Mouse (Mus musculus) heart, adult 2 months (tissue): ENCODE measurements around the gene Filip1l. TPM values are rescaled to one million over a fixed set of nuclear protein-coding genes. Genes with fewer than 3 reads are reported as not detected.

Source experiments
- DNase-seq, 2 experiments: peaks; one replicate each; pipeline ENCODE4 v3.0.0; 2021
- H3K27ac ChIP-seq: fragments of 200-600 bp; 2 replicates; pipeline ENCODE4 v1.8.1; 2022
- H3K27me3 ChIP-seq: fragments of 200-500 bp; 2 replicates; pipeline ENCODE4 v1.6.1; 2012; ENCODE audit warnings: mild to moderate bottlenecking, low read length, inconsistent platforms, mixed read lengths; ENCODE audit not compliant: control insufficient read depth, insufficient read depth
- H3K36me3 ChIP-seq: fragments of 200-500 bp; 2 replicates; pipeline ENCODE4 v1.6.1; 2012; ENCODE audit warnings: low read length, inconsistent platforms; ENCODE audit not compliant: control insufficient read depth, insufficient read depth
- H3K4me1 ChIP-seq: fragments of 200-500 bp; 2 replicates; pipeline ENCODE4 v1.6.1; 2011; ENCODE audit warnings: low read length; ENCODE audit not compliant: control insufficient read depth, insufficient read depth
- H3K4me3 ChIP-seq: fragments of 200-600 bp; 2 replicates; pipeline ENCODE4 v1.8.1; 2022
- H3K79me2 ChIP-seq: fragments of 200-500 bp; replicated peaks from 2 replicates; pipeline ENCODE4 v1.6.1; 2012; ENCODE audit warnings: mild to moderate bottlenecking, inconsistent platforms, low read length, moderate library complexity, mixed read lengths; ENCODE audit not compliant: control insufficient read depth, insufficient read depth
- H3K9ac ChIP-seq: fragments of 200-500 bp; 2 replicates; pipeline ENCODE4 v1.6.1; 2012; ENCODE audit warnings: low read depth, mild to moderate bottlenecking, control low read depth, inconsistent platforms, low read length, mixed read lengths
- CTCF ChIP-seq: fragments of 200-600 bp; IDR thresholded peaks from 2 replicates; pipeline ENCODE4 v1.8.1; 2022; ENCODE audit warnings: antibody characterized with exemption, mild to moderate bottlenecking, moderate library complexity
- EP300 ChIP-seq: fragments of 200-500 bp; IDR thresholded peaks from 2 replicates; pipeline ENCODE4 v1.6.1; 2011; ENCODE audit warnings: low read depth, low read length, control low read depth; ENCODE audit not compliant: insufficient read depth
- POLR2A ChIP-seq: fragments of 200-500 bp; IDR thresholded peaks from 2 replicates; pipeline ENCODE4 v1.6.1; 2011; ENCODE audit warnings: mild to moderate bottlenecking, low read depth, low read length, control low read depth; ENCODE audit not compliant: insufficient read depth
- WGBS: fragments of 180-500 bp; shearing (Covaris S2); methylation state at CpG from one replicate; pipeline ENCODE4 v1.1.7; 2018; 5-methylcytosine and 5-hydroxymethylcytosine counted together
- intact Hi-C: fragments of 180-260 bp; cut with DNase I; formaldehyde crosslinking; loops from one replicate; pipeline ENCODE4 v1.15.1; 2025
- polyA plus RNA-seq: library from polyadenylated mRNA; depleted of rRNA; stranded (reverse); fragments of >200 nt; gene quantifications from 2 replicates; pipeline ENCODE4 v1.2.3, GENCODE M21; 2012
- total RNA-seq, 2 experiments: library from RNA; stranded (reverse); gene quantifications; 2 replicates each; pipeline ENCODE4 v1.2.3; 2021

Filip1l gene
- total and polyA plus RNA-seq, 3 experiments, result 9.2 to 36.3 (median 35.0) TPM

- no peak overlapping the region for H3K9ac ChIP-seq
- DNase-seq, result no peak
- intact Hi-C loops, result no loop called here
- 51% methylated on average over 5 of the region's 5 CpGs for WGBS
- H3K4me1 ChIP-seq, result no peaks in the 10 kb centered on the region; the same call in 1 of the 2 replicates
- no peaks in the 10 kb centered on the region for H3K36me3 ChIP-seq
- no peaks in the 10 kb centered on the region for H3K27me3 ChIP-seq
- H3K4me3 ChIP-seq, result no peak overlapping the region
- no peaks in the 10 kb centered on the region for H3K79me2 ChIP-seq
- no peak overlapping the region for H3K27ac ChIP-seq
- TF ChIP-seq EP300, result no peak
- TF ChIP-seq POLR2A, result no peak
- no peak for TF ChIP-seq CTCF
Measured at GRCm38 (mm10) chr16:57340613-57340898, 12.3 kb upstream of the Filip1l start.

- Histone ChIP-seq H3K79me2 (no peaks in the 10 kb centered on the region), H3K9ac (no peak overlapping the region), H3K36me3 (no peaks in the 10 kb centered on the region), H3K4me3 (no peak overlapping the region), H3K27ac (no peak overlapping the region), H3K4me1 (no peaks in the 10 kb centered on the region; the same call in 1 of the 2 replicates), H3K27me3 (no peaks in the 10 kb centered on the region)
- TF ChIP-seq CTCF (no peak), POLR2A (no peak), EP300 (no peak)
- intact Hi-C loops, result loop anchor here (5.0 kb wide), 1 partner anchor 79 kb away; no protein-coding TSS in a partner anchor
- DNase-seq, result no peak
- WGBS, result 85% methylated on average over 3 of the region's 3 CpGs
Measured at GRCm38 (mm10) chr16:57346258-57346657, 6.6 kb upstream of the Filip1l start.

- 62% methylated on average over 3 of the region's 3 CpGs for WGBS
- intact Hi-C loops, result loop anchor here (5.0 kb wide), 1 partner anchor 82 kb away; no protein-coding TSS in a partner anchor
- DNase-seq, result peak; percentile 55 to 71
- Histone ChIP-seq H3K79me2 (no peaks in the 10 kb centered on the region), H3K9ac (no peak overlapping the region), H3K4me3 (no peak overlapping the region), H3K4me1 (no peaks in the 10 kb centered on the region; the same call in 1 of the 2 replicates), H3K27me3 (no peaks in the 10 kb centered on the region), H3K27ac (peak overlapping the region; percentile 43), H3K36me3 (no peaks in the 10 kb centered on the region)
- no peak for TF ChIP-seq CTCF
- no peak for TF ChIP-seq POLR2A
- TF ChIP-seq EP300, result peak; percentile 96
Measured at GRCm38 (mm10) chr16:57349039-57349438, 3.9 kb upstream of the Filip1l start.

GRCm38 (mm10) chr16:57349689-57350088 lies 3.2 kb upstream of the Filip1l start:
- intact Hi-C loops, result loop anchor here (5.0 kb wide), 1 partner anchor 82 kb away; no protein-coding TSS in a partner anchor
- DNase-seq, result no peak

GRCm38 (mm10) chr16:57353166-57353721 lies 351 bp downstream of the Filip1l start:
- Histone ChIP-seq H3K4me3 (peak overlapping the region; percentile 48), H3K36me3 (no peaks in the 10 kb centered on the region; the same call in 1 of the 2 replicates), H3K9ac (peak overlapping the region; percentile 52), H3K27ac (peak overlapping the region; percentile 81), H3K79me2 (no peaks in the 10 kb centered on the region), H3K4me1 (no peaks in the 10 kb centered on the region; the same call in 1 of the 2 replicates), H3K27me3 (no peaks in the 10 kb centered on the region)
- TF ChIP-seq EP300 (no peak), POLR2A (no peak), CTCF (no peak)
- no peak for DNase-seq
- intact Hi-C loops, result no loop called here
- WGBS, result 66% methylated on average over 11 of the region's 11 CpGs

More at GRCm38 (mm10) chr16:57349689-57350088, 3.2 kb upstream of the Filip1l start:
- H3K4me3 ChIP-seq, result no peak overlapping the region
- no peaks in the 10 kb centered on the region for H3K79me2 ChIP-seq
- H3K9ac ChIP-seq, result no peak overlapping the region
- WGBS, result 21% methylated on average over 3 of the region's 3 CpGs
- H3K36me3 ChIP-seq, result no peaks in the 10 kb centered on the region
- TF ChIP-seq POLR2A (no peak), CTCF (no peak), EP300 (no peak)
- no peaks in the 10 kb centered on the region; the same call in 1 of the 2 replicates for H3K4me1 ChIP-seq
- peak overlapping the region; percentile 43; the same call in 1 of the 2 replicates for H3K27ac ChIP-seq
- no peaks in the 10 kb centered on the region for H3K27me3 ChIP-seq

- H3K9ac ChIP-seq, result peak overlapping the region; percentile 10; the same call in 1 of the 2 replicates
- no peaks in the 10 kb centered on the region for H3K27me3 ChIP-seq
- no peak for DNase-seq
- H3K79me2 ChIP-seq, result no peaks in the 10 kb centered on the region
- WGBS, result 62% methylated on average over 6 of the region's 6 CpGs
- no peaks in the 10 kb centered on the region; the same call in 1 of the 2 replicates for H3K4me1 ChIP-seq
- peak overlapping the region; percentile 48 for H3K4me3 ChIP-seq
- peak overlapping the region; percentile 81 for H3K27ac ChIP-seq
- TF ChIP-seq CTCF (no peak), EP300 (0 out of 2 replicates have a peak, but pooled peaks have one; percentile 27), POLR2A (peak; percentile 80)
- intact Hi-C loops, result no loop called here
- no peaks in the 10 kb centered on the region; the same call in 1 of the 2 replicates for H3K36me3 ChIP-seq
Measured at GRCm38 (mm10) chr16:57353932-57354331, 1.0 kb downstream of the Filip1l start.
